Mouse (Mus musculus): ENCODE measurements at regions not wholly inside any gene's neighbourhood (a gene's known extent, or its start where the extent isn't known, plus 50 kb on each side); places are given as distances from the start of the nearest gene placed in this dataset.
"Not testable (repeated sequence)": the region's sequence is repeated elsewhere in the genome, so short reads cannot be mapped to it uniquely, and the experiment has no call there.

DNA sequence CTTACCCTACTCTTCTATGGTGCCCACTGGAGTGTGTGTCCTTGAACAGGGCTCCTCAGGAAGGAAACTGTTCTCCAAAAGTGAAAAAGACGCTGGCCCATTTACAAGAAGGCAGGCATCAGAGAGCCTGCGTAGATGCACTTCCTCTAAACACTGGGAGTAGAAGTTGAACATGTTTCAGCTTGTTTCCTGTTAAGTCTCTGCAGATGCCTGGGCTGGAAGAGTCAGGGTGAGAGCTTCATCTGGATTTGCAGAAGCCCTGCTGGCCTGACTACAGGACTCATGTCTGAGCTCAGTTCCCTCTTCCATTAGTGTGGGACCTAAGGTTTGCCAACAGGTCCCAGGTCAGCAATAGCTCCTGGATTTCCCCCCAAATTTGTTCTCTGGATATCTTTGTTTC is 54.7 kb upstream of the Nlrp1b start:
- Histone ChIP-seq H3K4me2 (no peak overlapping the region), H3K27me3 (replicated peaks) (no peaks in the 10 kb centered on the region), H3K9me3 (no peaks in the 10 kb centered on the region), H3K4me3 (no peak overlapping the region), H3K27ac (replicated peaks) (no peak overlapping the region), H3K9ac (no peak overlapping the region), H3K36me3 (no peaks in the 10 kb centered on the region), H3K4me1 (no peaks in the 10 kb centered on the region)
- ATAC-seq (ENCODE audit: extremely low read depth, insufficient number of reproducible peaks, low FRiP score, low TSS enrichment) = no peak
- 59% methylated on average over 2 of the region's 2 CpGs for WGBS

DNA sequence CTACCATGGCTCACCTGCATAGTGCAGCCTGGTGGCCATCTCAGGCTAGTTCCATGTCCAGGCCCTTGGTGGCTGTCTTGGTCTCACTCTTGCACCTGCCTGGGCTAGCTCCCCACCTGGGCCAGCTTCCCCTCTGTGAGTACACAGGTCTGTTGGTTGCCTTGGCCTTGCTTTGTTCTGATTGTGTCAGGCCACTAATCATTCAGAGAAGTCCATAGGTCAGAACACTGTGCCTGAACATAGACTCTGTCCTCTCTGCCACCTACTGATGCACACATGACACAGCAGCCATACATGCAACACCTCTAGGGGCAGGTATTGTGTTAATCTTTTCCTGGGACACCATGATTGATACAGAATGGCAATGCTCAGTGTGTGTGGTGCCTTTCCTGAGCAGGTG is 57.7 kb upstream of the Nlrp1b start:
- H3K27ac ChIP-seq (replicated peaks); H3K27me3 ChIP-seq (replicated peaks); H3K36me3 ChIP-seq; H3K4me2 ChIP-seq; H3K9ac ChIP-seq; H3K4me3 ChIP-seq; H3K9me3 ChIP-seq; H3K4me1 ChIP-seq; ATAC-seq (ENCODE audit: extremely low read depth, insufficient number of reproducible peaks, low FRiP score, low TSS enrichment): not testable (repeated sequence)

GRCm38 (mm10) chr11:71289490-71289889 is 59.0 kb upstream of the Nlrp1b start:
- ATAC-seq (ENCODE audit: extremely low read depth, insufficient number of reproducible peaks, low FRiP score, low TSS enrichment) = no peak
- H3K9me3 ChIP-seq = no peaks in the 10 kb centered on the region
- no peaks in the 10 kb centered on the region for H3K36me3 ChIP-seq
- no peak overlapping the region for H3K27ac ChIP-seq (replicated peaks)
- H3K27me3 ChIP-seq (replicated peaks) = no peaks in the 10 kb centered on the region
- no peak overlapping the region for H3K4me3 ChIP-seq
- H3K9ac ChIP-seq = no peak overlapping the region
- H3K4me2 ChIP-seq = no peak overlapping the region
- no peaks in the 10 kb centered on the region for H3K4me1 ChIP-seq
- 72% methylated on average over 1 of the region's 1 CpGs for WGBS

- no peaks in the 10 kb centered on the region for H3K27me3 ChIP-seq (replicated peaks)
- 67% methylated on average over 1 of the region's 1 CpGs for WGBS
- no peaks in the 10 kb centered on the region for H3K9me3 ChIP-seq
- H3K36me3 ChIP-seq = no peaks in the 10 kb centered on the region
- no peaks in the 10 kb centered on the region for H3K4me1 ChIP-seq
- no peak overlapping the region for H3K4me2 ChIP-seq
- H3K4me3 ChIP-seq = no peak overlapping the region
- no peak for ATAC-seq (ENCODE audit: extremely low read depth, insufficient number of reproducible peaks, low FRiP score, low TSS enrichment)
- no peak overlapping the region for H3K27ac ChIP-seq (replicated peaks)
- H3K9ac ChIP-seq = no peak overlapping the region
Observed at GRCm38 (mm10) chr11:71299479-71299878, 68.9 kb upstream of the Nlrp1b start.

GRCm38 (mm10) chr11:71323439-71323838 is 92.9 kb upstream of the Nlrp1b start:
- Histone ChIP-seq H3K4me1 (no peaks in the 10 kb centered on the region), H3K36me3 (no peaks in the 10 kb centered on the region), H3K9me3 (no peaks in the 10 kb centered on the region), H3K4me2 (no peak overlapping the region), H3K27ac (replicated peaks) (no peak overlapping the region), H3K4me3 (no peak overlapping the region), H3K9ac (no peak overlapping the region), H3K27me3 (replicated peaks) (no peaks in the 10 kb centered on the region)
- WGBS = 27% methylated on average over 1 of the region's 1 CpGs
- ATAC-seq (ENCODE audit: extremely low read depth, insufficient number of reproducible peaks, low FRiP score, low TSS enrichment) = no peak

- Histone ChIP-seq H3K9ac (no peak overlapping the region), H3K9me3 (no peaks in the 10 kb centered on the region), H3K4me3 (no peak overlapping the region), H3K27me3 (replicated peaks) (no peaks in the 10 kb centered on the region), H3K4me2 (no peak overlapping the region), H3K27ac (replicated peaks) (no peak overlapping the region), H3K36me3 (no peaks in the 10 kb centered on the region), H3K4me1 (no peaks in the 10 kb centered on the region)
- 3% methylated on average over 1 of the region's 1 CpGs for WGBS
- ATAC-seq (ENCODE audit: extremely low read depth, insufficient number of reproducible peaks, low FRiP score, low TSS enrichment) = no peak
Observed at GRCm38 (mm10) chr11:71337428-71337827, 106.9 kb upstream of the Nlrp1b start.

- H3K9ac ChIP-seq = no peak overlapping the region
- no peaks in the 10 kb centered on the region for H3K9me3 ChIP-seq
- WGBS = 19% methylated on average over 3 of the region's 3 CpGs
- H3K36me3 ChIP-seq = no peaks in the 10 kb centered on the region
- ATAC-seq (ENCODE audit: extremely low read depth, insufficient number of reproducible peaks, low FRiP score, low TSS enrichment) = no peak
- no peak overlapping the region for H3K27ac ChIP-seq (replicated peaks)
- H3K4me2 ChIP-seq = no peak overlapping the region
- no peak overlapping the region for H3K4me3 ChIP-seq
- no peaks in the 10 kb centered on the region for H3K4me1 ChIP-seq
- no peaks in the 10 kb centered on the region for H3K27me3 ChIP-seq (replicated peaks)
Observed at GRCm38 (mm10) chr11:71346024-71346423, 115.5 kb upstream of the Nlrp1b start.

DNA sequence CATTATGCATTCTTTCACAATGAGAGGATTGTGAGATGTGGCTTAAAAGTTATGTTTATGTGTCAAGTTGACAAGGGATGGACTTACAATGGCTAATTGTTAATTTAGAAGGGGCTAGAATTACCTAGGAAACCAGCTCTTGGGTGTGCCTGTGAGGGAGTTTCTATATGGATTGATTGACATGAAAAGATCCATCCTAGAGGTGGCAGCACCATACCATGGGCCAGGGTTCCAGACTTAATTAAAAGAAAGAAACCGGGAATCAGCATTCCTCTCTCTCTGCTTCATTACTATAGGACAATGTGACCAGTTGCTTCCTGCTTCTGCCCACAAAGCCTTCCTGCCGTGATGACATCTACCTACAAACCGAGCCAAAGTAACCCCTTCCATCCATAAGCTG is 126.6 kb upstream of the Nlrp1b start:
- H3K4me1 ChIP-seq = no peaks in the 10 kb centered on the region

GRCm38 (mm10) chr11:71360856-71361255 is 130.3 kb upstream of the Nlrp1b start:
- no peak for ATAC-seq (ENCODE audit: extremely low read depth, insufficient number of reproducible peaks, low FRiP score, low TSS enrichment)
- Histone ChIP-seq H3K27ac (replicated peaks) (no peak overlapping the region), H3K4me1 (no peaks in the 10 kb centered on the region), H3K4me2 (no peak overlapping the region), H3K9ac (no peak overlapping the region), H3K27me3 (replicated peaks) (no peaks in the 10 kb centered on the region), H3K4me3 (no peak overlapping the region), H3K36me3 (no peaks in the 10 kb centered on the region), H3K9me3 (no peaks in the 10 kb centered on the region)
- 62% methylated on average over 5 of the region's 5 CpGs for WGBS

More for the DNA sequence above, 126.6 kb upstream of the Nlrp1b start:
- H3K36me3 ChIP-seq = no peaks in the 10 kb centered on the region
- H3K9ac ChIP-seq = no peak overlapping the region
- H3K4me3 ChIP-seq = no peak overlapping the region
- H3K9me3 ChIP-seq = no peaks in the 10 kb centered on the region
- H3K4me2 ChIP-seq = no peak overlapping the region
- no peaks in the 10 kb centered on the region for H3K27me3 ChIP-seq (replicated peaks)
- 53% methylated on average over 3 of the region's 3 CpGs for WGBS
- no peak for ATAC-seq (ENCODE audit: extremely low read depth, insufficient number of reproducible peaks, low FRiP score, low TSS enrichment)
- H3K27ac ChIP-seq (replicated peaks) = no peak overlapping the region

- H3K9ac ChIP-seq = no peak overlapping the region
- H3K4me3 ChIP-seq = no peak overlapping the region
- ATAC-seq (ENCODE audit: extremely low read depth, insufficient number of reproducible peaks, low FRiP score, low TSS enrichment) = no peak
- H3K4me1 ChIP-seq = no peaks in the 10 kb centered on the region
- 42% methylated on average over 5 of the region's 5 CpGs for WGBS
- no peak overlapping the region for H3K4me2 ChIP-seq
- H3K27me3 ChIP-seq (replicated peaks) = no peaks in the 10 kb centered on the region
- no peaks in the 10 kb centered on the region for H3K36me3 ChIP-seq
- H3K27ac ChIP-seq (replicated peaks) = no peak overlapping the region
- no peaks in the 10 kb centered on the region for H3K9me3 ChIP-seq
Observed at GRCm38 (mm10) chr11:71371871-71372270, 141.3 kb upstream of the Nlrp1b start.

DNA sequence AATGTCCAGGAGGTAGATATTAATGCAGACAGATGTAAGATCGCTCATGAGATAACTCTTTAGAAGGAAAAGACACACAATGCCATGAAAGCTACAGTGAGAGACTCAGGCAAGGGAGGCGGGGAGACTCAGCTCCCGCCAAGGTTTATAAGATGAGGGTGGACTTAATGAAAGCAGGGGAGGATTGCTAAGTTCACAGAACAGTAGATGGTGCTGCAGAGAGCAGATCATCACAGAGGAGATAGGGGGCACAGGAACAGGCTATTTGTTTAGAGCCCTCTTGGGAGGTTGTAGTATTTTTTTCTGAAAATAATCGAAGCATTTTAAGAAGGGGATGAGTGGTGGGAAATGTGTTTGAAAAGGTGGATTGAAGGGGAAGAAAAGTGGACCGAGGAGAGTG is 144.6 kb upstream of the Nlrp1b start:
- Histone ChIP-seq H3K36me3 (no peaks in the 10 kb centered on the region), H3K9me3 (no peaks in the 10 kb centered on the region), H3K27me3 (replicated peaks) (no peaks in the 10 kb centered on the region), H3K4me2 (no peak overlapping the region), H3K9ac (no peak overlapping the region), H3K4me3 (no peak overlapping the region), H3K27ac (replicated peaks) (no peak overlapping the region), H3K4me1 (no peaks in the 10 kb centered on the region)
- no peak for ATAC-seq (ENCODE audit: extremely low read depth, insufficient number of reproducible peaks, low FRiP score, low TSS enrichment)
- 61% methylated on average over 5 of the region's 5 CpGs for WGBS

DNA sequence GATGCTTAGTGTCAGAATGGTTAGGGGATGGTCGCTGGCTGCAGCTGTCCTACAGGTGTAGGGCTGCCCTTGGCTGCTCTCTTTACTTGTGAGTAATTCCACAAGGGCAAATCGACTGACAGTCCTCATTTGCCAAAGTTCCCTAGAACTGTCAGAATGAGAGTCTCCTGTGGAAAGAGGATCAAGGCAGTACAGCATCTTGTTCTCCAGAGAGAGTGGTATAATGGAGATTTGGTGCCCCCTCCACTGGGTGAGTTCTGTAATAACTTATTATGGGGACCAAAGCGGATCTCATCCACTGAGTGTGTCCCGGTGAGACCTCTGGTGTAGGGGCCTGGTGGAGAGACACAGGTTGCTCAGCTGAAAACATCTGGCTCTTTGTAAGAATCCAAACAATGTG is 157.9 kb upstream of the Nlrp1b start:
- Histone ChIP-seq H3K27me3 (replicated peaks) (no peaks in the 10 kb centered on the region), H3K9ac (no peak overlapping the region), H3K4me1 (no peaks in the 10 kb centered on the region), H3K27ac (replicated peaks) (no peak overlapping the region), H3K36me3 (no peaks in the 10 kb centered on the region), H3K4me2 (no peak overlapping the region), H3K9me3 (no peaks in the 10 kb centered on the region), H3K4me3 (no peak overlapping the region)
- ATAC-seq (ENCODE audit: extremely low read depth, insufficient number of reproducible peaks, low FRiP score, low TSS enrichment) = no peak
- WGBS = 66% methylated on average over 4 of the region's 4 CpGs

DNA sequence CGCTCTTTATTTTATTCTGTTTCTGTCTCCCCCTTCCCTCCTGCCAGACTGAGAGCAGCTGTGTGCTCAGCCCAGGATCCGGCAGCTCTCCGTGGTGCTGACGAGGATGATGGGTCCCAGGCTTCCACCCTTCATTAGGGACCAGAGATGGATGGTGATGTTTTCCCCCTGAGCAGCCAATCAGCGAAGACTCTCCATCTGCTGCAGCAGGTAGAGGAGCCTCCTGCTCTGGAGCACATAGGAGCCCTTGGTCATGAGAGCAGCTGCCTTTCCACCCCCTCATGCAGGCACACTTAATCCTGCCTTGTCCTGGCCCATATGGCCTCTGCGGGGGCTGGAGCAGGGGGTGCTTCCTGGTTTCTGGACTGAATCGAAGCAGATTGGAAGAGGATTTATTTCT is 159.1 kb upstream of the Nlrp1b start:
- no peak for ATAC-seq (ENCODE audit: extremely low read depth, insufficient number of reproducible peaks, low FRiP score, low TSS enrichment)
- 22% methylated on average over 7 of the region's 7 CpGs for WGBS
- no peak overlapping the region for H3K4me3 ChIP-seq

More for the DNA sequence above, 159.1 kb upstream of the Nlrp1b start:
- Histone ChIP-seq H3K9me3 (no peaks in the 10 kb centered on the region), H3K4me1 (no peaks in the 10 kb centered on the region), H3K27ac (replicated peaks) (no peak overlapping the region), H3K36me3 (no peaks in the 10 kb centered on the region), H3K27me3 (replicated peaks) (no peaks in the 10 kb centered on the region), H3K4me2 (no peak overlapping the region), H3K9ac (no peak overlapping the region)
